Mouse (Mus musculus) left cerebral cortex, postnatal 25 days (tissue): Measurements from ENCODE around the gene Tcea3. TPM values are rescaled to one million over a fixed set of nuclear protein-coding genes. Genes with fewer than 3 reads are reported as not detected.
A peak's percentile ranks its signal among the peaks of the same experiment; 100 is the strongest.

ENCODE experiments used
- DNase-seq, 2 experiments: peaks; one replicate each; pipeline ENCODE4 v3.0.0; 2022; ENCODE audit warnings: low spot score in 2 of 2, mixed read lengths in 1 of 2
- intact Hi-C: fragments of 180-260 bp; cut with DNase I; formaldehyde crosslinking; loops from one replicate; pipeline ENCODE4 v1.15.1; 2025
- total RNA-seq, 2 experiments: library from RNA; stranded (reverse); gene quantifications; 2 replicates each; pipeline ENCODE4 v1.2.3; 2021

The Tcea3 gene
- total RNA-seq, 2 experiments from 2014 or later: 0.57 to 0.76 TPM

DNA sequence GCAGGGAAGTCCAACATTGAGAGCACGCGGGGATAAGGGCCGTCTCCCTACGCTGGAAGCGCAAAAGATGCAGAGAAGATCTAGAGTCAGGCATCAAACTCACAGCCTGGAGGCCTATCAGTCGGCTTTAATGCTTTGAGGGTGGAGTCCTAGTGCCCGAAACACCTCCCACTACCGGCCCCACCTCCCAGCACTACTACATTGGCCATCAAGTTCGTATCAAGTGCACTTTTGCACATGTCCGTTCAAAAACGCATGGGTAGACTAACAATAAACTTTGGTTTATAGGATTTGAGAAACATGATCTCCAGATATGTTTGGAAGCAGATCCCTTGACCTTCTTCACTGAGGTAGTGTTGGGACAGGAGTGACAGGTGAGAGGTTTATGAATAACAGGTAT, 62.3 kb downstream of the Tcea3 start:
- DNase-seq: no peak
- intact Hi-C loops: loop anchor here (2.0 kb wide), 1 partner anchor 25 kb away; the partner anchor contains the start of gene Zfp46

DNA sequence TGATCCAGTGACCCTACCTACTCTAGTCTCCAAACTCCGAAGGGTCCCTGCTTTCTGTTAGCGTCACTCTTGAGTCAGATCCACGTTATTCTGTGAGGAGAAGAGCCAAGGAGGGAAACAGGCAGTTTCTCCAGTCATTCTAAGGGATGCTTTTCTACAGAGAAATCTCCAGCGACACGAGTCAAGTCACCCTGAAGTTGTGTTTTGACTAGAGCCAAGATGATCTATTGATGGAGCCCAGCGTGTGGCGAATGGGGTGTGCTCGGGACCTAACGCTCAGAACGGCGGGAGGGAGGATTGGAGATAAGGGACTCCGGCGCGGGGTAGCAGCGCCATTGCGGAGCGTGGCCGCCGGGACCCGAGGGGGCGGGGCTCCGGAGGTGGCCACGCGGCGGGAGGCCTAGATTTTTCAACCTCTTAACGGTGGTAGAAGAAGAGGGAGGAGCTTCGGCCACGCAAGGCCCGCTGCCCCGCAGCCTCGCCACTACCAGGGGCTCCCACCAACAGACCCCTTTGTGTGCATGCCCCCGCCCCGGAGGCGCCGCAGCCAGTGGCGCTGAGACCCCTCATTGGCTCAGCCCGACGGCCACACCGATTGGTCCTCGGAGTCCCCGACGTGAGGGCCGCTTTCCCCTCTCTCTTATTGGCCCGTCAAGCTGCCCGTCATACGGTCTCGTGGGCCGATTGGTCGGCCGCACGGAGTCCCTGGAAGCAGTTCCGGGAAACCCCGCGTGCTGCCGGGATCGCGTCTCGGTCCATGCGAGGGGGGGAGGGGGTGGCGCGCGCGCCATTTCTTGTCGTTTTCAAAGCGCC, 62.9 kb downstream of the Tcea3 start, which contains the start of gene Hnrnpr:
TSS of gene Hnrnpr (plus strand) at position 714 of the 813 bp plus-strand sequence.
- intact Hi-C loops: loop anchor here (2.0 kb wide), 1 partner anchor 26 kb away; the partner anchor contains the start of gene Zfp46
- DNase-seq: peak; percentile 99

DNA sequence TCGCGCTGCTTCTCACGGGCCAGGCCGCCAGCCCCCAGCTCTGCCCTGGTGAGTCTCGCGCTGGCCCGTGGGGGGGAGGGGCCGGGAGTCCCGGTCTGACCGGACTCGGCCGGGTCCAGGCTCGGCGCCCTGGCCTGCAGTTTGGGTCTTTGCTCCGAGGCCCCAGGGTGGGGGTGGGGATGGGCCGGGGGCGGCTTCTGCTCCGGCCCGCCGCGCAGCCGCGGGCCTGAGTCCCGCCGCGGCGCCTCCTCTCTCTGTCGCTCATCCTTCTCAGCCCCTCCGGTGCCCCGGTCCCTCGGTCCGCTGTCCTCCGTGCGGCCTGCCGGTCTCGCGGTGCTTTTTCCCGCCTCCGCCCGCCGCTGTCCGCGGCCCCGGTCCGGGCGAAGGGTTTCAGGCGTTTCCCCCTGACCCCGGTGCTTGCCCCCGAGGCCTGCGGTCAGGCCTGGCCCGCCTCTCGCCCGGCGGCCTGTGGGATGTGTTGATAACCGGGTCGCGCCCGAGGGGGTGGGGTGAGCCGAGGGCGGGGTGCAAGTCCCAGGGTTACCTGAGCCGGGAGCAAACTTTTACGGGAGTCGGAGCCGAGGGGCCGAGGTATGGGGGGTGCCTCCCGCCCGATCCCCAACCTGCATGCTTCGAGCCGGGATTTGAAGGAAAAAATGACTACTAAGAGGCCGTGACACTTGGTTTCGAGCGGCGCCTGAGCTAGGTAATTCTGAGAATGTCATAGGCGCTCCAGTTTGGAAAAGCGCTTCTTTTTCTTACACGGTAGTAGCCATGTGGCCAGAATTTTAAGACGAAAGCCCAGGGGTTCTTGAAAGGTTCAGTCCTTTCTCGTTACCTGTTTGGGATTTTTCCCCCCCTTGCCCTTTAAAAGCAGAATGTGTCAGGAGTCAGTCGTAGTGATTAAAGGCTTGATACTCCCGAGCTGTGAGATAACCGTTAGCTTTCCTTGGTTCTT, 63.8 kb downstream of the Tcea3 start:
- intact Hi-C loops: loop anchor here (2.0 kb wide), 1 partner anchor 27 kb away; the partner anchor contains the start of gene Zfp46

DNA sequence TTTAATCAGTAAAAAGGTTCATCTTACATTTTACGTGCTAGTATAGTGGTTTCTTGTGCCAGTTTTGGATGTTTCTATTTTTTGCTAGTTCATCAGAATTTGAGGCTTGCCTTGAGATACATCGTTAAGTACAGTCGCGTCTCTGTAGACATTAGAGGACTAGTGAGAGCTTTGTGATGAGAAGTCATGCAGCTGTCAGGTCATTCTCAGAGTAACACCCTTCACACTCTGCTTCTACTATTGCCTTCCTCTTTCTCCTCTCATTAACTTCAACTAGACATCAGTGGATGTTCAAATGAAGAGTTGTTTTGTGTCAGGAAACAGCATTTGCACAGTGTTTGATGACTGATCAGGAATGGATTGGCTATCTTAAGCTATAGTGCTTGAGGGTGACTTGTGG, 65.1 kb downstream of the Tcea3 start:
- no peak for DNase-seq
- intact Hi-C loops: no loop called here

More for the DNA sequence above, 63.8 kb downstream of the Tcea3 start:
- DNase-seq: no peak

DNA sequence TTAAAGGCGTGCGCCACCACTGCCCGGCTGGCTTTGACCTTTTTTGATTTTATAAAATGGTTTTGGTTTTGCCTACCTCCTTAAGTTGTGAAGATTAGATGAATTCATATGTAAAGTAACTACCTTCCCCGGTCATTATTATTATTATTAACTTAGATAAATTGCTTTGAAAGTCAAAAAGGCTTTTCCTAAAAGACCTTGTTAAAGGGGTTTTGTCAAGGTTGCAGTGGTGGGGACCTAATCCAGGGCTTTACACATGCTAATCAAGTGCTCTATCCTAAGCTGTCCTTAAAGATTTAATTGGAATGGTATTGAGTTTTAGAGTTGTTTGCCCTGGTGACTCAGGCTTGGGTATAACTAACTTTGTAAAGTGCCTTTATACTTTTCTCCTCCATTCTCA, 70.1 kb downstream of the Tcea3 start:
- intact Hi-C loops: no loop called here
- no peak for DNase-seq

DNA sequence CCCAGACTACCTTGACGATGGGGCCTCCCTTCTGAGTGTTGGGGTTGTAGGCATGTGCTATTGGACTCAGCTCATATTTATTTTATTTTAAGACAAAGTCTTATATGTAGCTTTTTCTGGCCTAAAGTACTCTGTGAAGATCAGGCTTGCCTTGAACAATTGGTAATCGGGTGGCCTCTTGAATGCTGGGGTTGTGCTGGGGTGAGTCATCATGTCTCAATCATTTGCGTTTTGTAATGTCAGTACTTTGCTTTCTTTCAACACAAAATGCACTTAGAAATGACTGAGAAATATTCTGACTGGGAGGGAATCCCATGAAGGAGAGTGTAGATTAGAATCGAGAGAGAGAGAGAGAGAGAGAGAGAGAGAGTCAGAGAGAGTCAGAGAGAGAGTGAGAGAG, 72.5 kb downstream of the Tcea3 start:
- intact Hi-C loops: loop anchor here (5.0 kb wide), 1 partner anchor 118 kb away; no protein-coding TSS in a partner anchor
- DNase-seq: no peak

DNA sequence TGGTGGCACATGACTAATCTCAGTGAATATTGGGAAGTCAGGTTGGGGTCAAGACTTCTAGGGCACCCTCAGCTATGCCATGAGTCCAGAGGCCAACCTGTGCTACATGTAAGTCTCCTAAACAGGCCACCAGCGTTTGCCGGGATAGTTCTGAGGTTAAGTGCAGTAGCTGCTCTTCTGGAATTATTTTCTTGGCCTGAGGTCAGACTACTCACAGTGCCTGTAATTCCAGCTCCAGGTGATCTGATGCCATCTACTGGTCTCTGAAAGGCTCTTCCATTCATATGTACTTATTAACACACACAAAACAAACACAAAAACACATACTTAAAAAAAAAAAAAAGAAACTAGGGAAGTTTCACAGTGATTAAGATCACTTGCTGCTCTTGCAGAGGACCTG, 76.7 kb downstream of the Tcea3 start:
- intact Hi-C loops: loop anchor here (2.0 to 5.0 kb wide), 2 partner anchors 63 to 122 kb away; no protein-coding TSS in a partner anchor
- no peak for DNase-seq

Other genes starting within 250 kb of the Tcea3 start
- gene Eloa, start 226.0 kb upstream of the Tcea3 start, total RNA-seq: 10 to 100 TPM; 27.3 to 28.8 TPM
- 100 to 1,000 TPM; 233 to 241 TPM for gene Rpl11, start 194.3 kb upstream of the Tcea3 start, total RNA-seq
- gene Id3, start 104.2 kb upstream of the Tcea3 start, total RNA-seq: 10 to 100 TPM; 37.5 to 39.2 TPM
- 1 to 10 TPM in 1 of 2 experiments, under 1 TPM in 1; 0.66 to 1.2 TPM for gene E2f2, start 75.3 kb upstream of the Tcea3 start, total RNA-seq
- 1 to 10 TPM; 3.1 to 3.2 TPM for gene Asap3, start 41.4 kb upstream of the Tcea3 start, total RNA-seq
- gene Zfp46, start 37.0 kb downstream of the Tcea3 start, total RNA-seq: 10 to 100 TPM; 54.6 to 64.2 TPM
- gene Hnrnpr, start 63.2 kb downstream of the Tcea3 start, total RNA-seq: 10 to 100 TPM; 81.8 to 83.5 TPM
- gene Htr1d, start 175.8 kb downstream of the Tcea3 start, total RNA-seq: 1 to 10 TPM; 3.8 to 7.4 TPM
- gene 6030445D17Rik, start 214.5 kb downstream of the Tcea3 start, total RNA-seq: under 1 TPM; 0.34 to 0.43 TPM
- gene Luzp1, start 222.0 kb downstream of the Tcea3 start, total RNA-seq: 10 to 100 TPM; 80.2 to 85.7 TPM